Mouse (Mus musculus) testis, postnatal 14 days (tissue): Measurements from ENCODE around the gene Zfp639.

Experiments used
- DNase-seq: peaks from one replicate; pipeline ENCODE4 v3.0.0; 2021; ENCODE audit warnings: low spot score

The Zfp639 gene

GRCm38 (mm10) chr3:32509496-32510374 is at the start of gene Zfp639:
Gene Zfp639, plus strand, starts transcription at chr3:32510259.
- no peak for DNase-seq

GRCm38 (mm10) chr3:32467321-32467720 is 42.7 kb upstream of the Zfp639 start:
- DNase-seq: no peak

- no peak for DNase-seq
These were observed 41.6 kb upstream of the Zfp639 start for GRCm38 (mm10) chr3:32468411-32468810.

GRCm38 (mm10) chr3:32470449-32470848 is 39.6 kb upstream of the Zfp639 start:
- DNase-seq: no peak

GRCm38 (mm10) chr3:32471098-32471497 is 39.0 kb upstream of the Zfp639 start:
- DNase-seq: no peak

GRCm38 (mm10) chr3:32472191-32472900 is 37.7 kb upstream of the Zfp639 start:
- no peak for DNase-seq

GRCm38 (mm10) chr3:32473184-32473583 is 36.9 kb upstream of the Zfp639 start:
- DNase-seq: no peak

- DNase-seq: no peak
These were observed 30.1 kb upstream of the Zfp639 start for GRCm38 (mm10) chr3:32479961-32480360.

GRCm38 (mm10) chr3:32483035-32483434 is 27.0 kb upstream of the Zfp639 start:
- no peak for DNase-seq

GRCm38 (mm10) chr3:32486543-32486942 is 23.5 kb upstream of the Zfp639 start:
- no peak for DNase-seq

- no peak for DNase-seq
These were observed 21.9 kb upstream of the Zfp639 start for GRCm38 (mm10) chr3:32488172-32488571.

- no peak for DNase-seq
These were observed 19.8 kb upstream of the Zfp639 start for GRCm38 (mm10) chr3:32490076-32490927.

GRCm38 (mm10) chr3:32490928-32491315 is 19.1 kb upstream of the Zfp639 start:
- no peak for DNase-seq

GRCm38 (mm10) chr3:32492097-32493090 is 17.7 kb upstream of the Zfp639 start, which contains the start of gene Kcnmb3:
Gene Kcnmb3, minus strand, starts transcription at chr3:32492231.
- DNase-seq: no peak

GRCm38 (mm10) chr3:32494387-32495087 is 15.5 kb upstream of the Zfp639 start:
- no peak for DNase-seq

GRCm38 (mm10) chr3:32495088-32495770 is 14.8 kb upstream of the Zfp639 start:
- no peak for DNase-seq

GRCm38 (mm10) chr3:32495856-32496710 is 14.0 kb upstream of the Zfp639 start:
- no peak for DNase-seq

- DNase-seq: no peak
These were observed 13.4 kb upstream of the Zfp639 start for GRCm38 (mm10) chr3:32496711-32497070.

GRCm38 (mm10) chr3:32500346-32500745 is 9.7 kb upstream of the Zfp639 start:
- no peak for DNase-seq
